Mouse (Mus musculus) cortical plate, adult 2 months (tissue): ENCODE results near the gene Fars2.

Experiments used
- CTCF ChIP-seq: fragments of 200-500 bp; IDR thresholded peaks from 2 replicates; pipeline ENCODE4 v1.5.1; 2011; ENCODE audit warnings: mild to moderate bottlenecking, control low read depth, low read length; ENCODE audit not compliant: insufficient read depth; ENCODE audit errors: extremely low read depth
- POLR2A ChIP-seq: fragments of 200-500 bp; IDR thresholded peaks from 2 replicates; pipeline ENCODE4 v1.6.1; 2011; ENCODE audit warnings: mild to moderate bottlenecking, low read length, control low read depth; ENCODE audit not compliant: insufficient read depth; ENCODE audit errors: extremely low read depth

GRCm38 (mm10) chr13:36305306-36305705 lies 188.1 kb downstream of the Fars2 start:
- no peak for TF ChIP-seq CTCF
- TF ChIP-seq POLR2A: no peak
